Mouse (Mus musculus): Measurements from ENCODE around the gene Pfpl.

Gene Pfpl

GRCm38 (mm10) chr19:12464674-12465073 lies 37.0 kb downstream of the Pfpl start:
- DNase-seq (ENCODE audit: low spot score): no peak

GRCm38 (mm10) chr19:12465530-12466144 lies 37.9 kb downstream of the Pfpl start:
- no peak for DNase-seq (ENCODE audit: low spot score)

GRCm38 (mm10) chr19:12466204-12466603 lies 38.5 kb downstream of the Pfpl start:
- peak; percentile 73 for DNase-seq (ENCODE audit: low spot score)

- DNase-seq (ENCODE audit: low spot score): no peak
Measured at GRCm38 (mm10) chr19:12467436-12467835, 39.7 kb downstream of the Pfpl start.

- DNase-seq (ENCODE audit: low spot score): no peak
Measured at GRCm38 (mm10) chr19:12471866-12472265, 44.2 kb downstream of the Pfpl start.

GRCm38 (mm10) chr19:12472381-12472976 lies 44.8 kb downstream of the Pfpl start:
- DNase-seq (ENCODE audit: low spot score): no peak

- DNase-seq (ENCODE audit: low spot score): no peak
Measured at GRCm38 (mm10) chr19:12473201-12473641, 45.5 kb downstream of the Pfpl start.

- DNase-seq (ENCODE audit: low spot score): no peak
Measured at GRCm38 (mm10) chr19:12473951-12474350, 46.2 kb downstream of the Pfpl start.

- DNase-seq (ENCODE audit: low spot score): peak; percentile 84
Measured at GRCm38 (mm10) chr19:12475380-12476250, 47.9 kb downstream of the Pfpl start.

GRCm38 (mm10) chr19:12476721-12477270 lies 49.1 kb downstream of the Pfpl start:
- DNase-seq (ENCODE audit: low spot score): no peak

- DNase-seq (ENCODE audit: low spot score): no peak
Measured at GRCm38 (mm10) chr19:12478369-12478768, 50.7 kb downstream of the Pfpl start.

All from left cerebral cortex, adult 11 months (tissue).